Mouse (Mus musculus) embryonic fibroblast, embryonic 13.5 days (primary cell): ENCODE measurements around the gene Syt6.

Source experiments
- CTCF ChIP-seq: IDR thresholded peaks from 2 replicates; pipeline ENCODE4 v1.5.1; 2011; ENCODE audit warnings: mild to moderate bottlenecking, control low read depth, low read length, moderate library complexity, borderline replicate concordance; ENCODE audit not compliant: insufficient read depth
- POLR2A ChIP-seq: IDR thresholded peaks from 2 replicates; pipeline ENCODE4 v1.6.1; 2011; ENCODE audit warnings: low read depth, mild to moderate bottlenecking, control low read depth, low read length, moderate library complexity

DNA sequence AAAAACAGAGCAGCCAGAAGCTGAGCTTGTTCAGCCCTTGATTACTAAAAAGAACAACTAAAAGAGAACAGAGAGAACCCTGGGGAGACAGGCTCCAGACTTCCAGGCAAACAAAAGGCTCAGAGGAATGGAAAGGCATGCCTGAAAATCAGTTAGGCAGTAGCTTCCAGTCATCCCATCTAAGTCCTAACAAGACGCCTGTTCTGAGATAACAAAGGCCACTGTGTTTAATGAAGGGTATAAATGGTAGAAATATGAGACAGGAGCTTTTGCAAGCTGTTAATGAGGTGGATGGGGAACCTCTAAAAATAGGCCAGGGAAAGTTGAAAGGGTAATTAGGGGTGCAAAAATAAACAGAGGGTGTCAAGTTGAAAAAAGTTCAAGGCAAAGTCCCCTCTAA, 75.4 kb downstream of the Syt6 start:
- no peak for TF ChIP-seq CTCF
- no peak for TF ChIP-seq POLR2A
